Mouse (Mus musculus) ES-E14 (cell line): ENCODE results near the gene Cask. TPM values are rescaled to one million over a fixed set of nuclear protein-coding genes. Genes with fewer than 3 reads are reported as not detected.

Source experiments
- DNase-seq: peaks from one replicate; pipeline ENCODE4 v3.0.0-alpha.2; 2013; ENCODE audit warnings: low read depth, low spot score
- H3K27ac ChIP-seq: 2 replicates; pipeline ENCODE4 v1.5.1; 2012; ENCODE audit warnings: low read depth, mild to moderate bottlenecking, low read length, moderate library complexity, mixed read lengths; ENCODE audit not compliant: poor library complexity, insufficient read depth, severe bottlenecking
- H3K36me3 ChIP-seq: 2 replicates; pipeline ENCODE4 v1.6.1; 2012; ENCODE audit warnings: mild to moderate bottlenecking, low read length, moderate library complexity, mixed read lengths; ENCODE audit not compliant: control insufficient read depth, poor library complexity, insufficient read depth, severe bottlenecking
- H3K4me1 ChIP-seq, 2 experiments: fragments of 150-350 bp in 1 of 2; sonication (generic) in 1 of 2; 2 replicates each; pipeline ENCODE4 v1.6.1; 2012; ENCODE audit warnings: low read length in 2 of 2, mild to moderate bottlenecking in 1 of 2, mixed read lengths in 1 of 2; ENCODE audit not compliant: control insufficient read depth in 2 of 2, insufficient read depth in 2 of 2, poor library complexity in 1 of 2
- H3K4me3 ChIP-seq, 2 experiments: fragments of 150-350 bp in 1 of 2; sonication (generic) in 1 of 2; 2 replicates each; pipeline ENCODE4 v1.5.1; 2012; ENCODE audit warnings: low read length in 2 of 2, low read depth in 1 of 2, mild to moderate bottlenecking in 1 of 2, mixed read lengths in 1 of 2; ENCODE audit not compliant: insufficient read depth in 1 of 2, poor library complexity in 1 of 2, severe bottlenecking in 1 of 2
- H3K9ac ChIP-seq: 2 replicates; pipeline ENCODE4 v1.6.1; 2012; ENCODE audit warnings: low read depth, mild to moderate bottlenecking, low read length, mixed read lengths; ENCODE audit not compliant: poor library complexity, insufficient read depth, severe bottlenecking
- H3K9me3 ChIP-seq: fragments of 150-350 bp; sonication (generic); 2 replicates; pipeline ENCODE4 v1.6.1; 2012; ENCODE audit warnings: low read depth, mild to moderate bottlenecking, low read length; ENCODE audit not compliant: control insufficient read depth, insufficient read depth
- CHD2 ChIP-seq: IDR thresholded peaks from 2 replicates; pipeline ENCODE4 v1.6.1; 2014; ENCODE audit warnings: mild to moderate bottlenecking, low read depth, low read length, inconsistent platforms
- HCFC1 ChIP-seq: IDR thresholded peaks from 2 replicates; pipeline ENCODE4 v1.6.1; 2012; ENCODE audit warnings: low read length, inconsistent platforms, borderline replicate concordance; ENCODE audit not compliant: insufficient read depth
- MAFK ChIP-seq: IDR thresholded peaks from 2 replicates; pipeline ENCODE4 v1.6.1; 2014; ENCODE audit warnings: mild to moderate bottlenecking, low read depth, low read length, inconsistent platforms; ENCODE audit not compliant: insufficient read depth
- ZC3H11A ChIP-seq: IDR thresholded peaks from 2 replicates; pipeline ENCODE4 v1.6.1; 2012; ENCODE audit warnings: low read depth, mild to moderate bottlenecking, inconsistent platforms, low read length, borderline replicate concordance
- ZNF384 ChIP-seq: IDR thresholded peaks from 2 replicates; pipeline ENCODE4 v1.6.1; 2012; ENCODE audit warnings: low read depth, low read length, inconsistent platforms
- in situ Hi-C, 2 experiments: fragments of 600-800 bp; cut with MboI; formaldehyde crosslinking; loops; one replicate each; pipeline ENCODE4 v1.15.1; 2025; ENCODE audit warnings: low sequenced_read_pairs in 2 of 2, inconsistent platforms in 1 of 2; ENCODE audit not compliant: unreplicated experiment in 2 of 2
- total RNA-seq: library from RNA; depleted of rRNA; stranded (reverse); fragments of 300-350 nt; gene quantifications from 2 replicates; pipeline ENCODE4 v1.2.3, GENCODE M21; 2012

Gene Cask
- total RNA-seq, 1 experiment: 20.1 TPM

- Histone ChIP-seq H3K9me3 (no peaks in the 10 kb centered on the region), H3K4me3 (no peak overlapping the region), H3K27ac (no peak overlapping the region), H3K9ac (no peak overlapping the region), H3K36me3 (no peaks in the 10 kb centered on the region), H3K4me1 (no peaks in the 10 kb centered on the region)
- in situ Hi-C loops: no loop called here
- no peak for TF ChIP-seq ZNF384
- no peak for TF ChIP-seq CHD2
- TF ChIP-seq ZC3H11A: no peak
- no peak for TF ChIP-seq HCFC1
- TF ChIP-seq MAFK: no peak
- no peak for DNase-seq
These were observed 212.3 kb downstream of the Cask start for GRCm38 (mm10) chrX:13638894-13639293.

GRCm38 (mm10) chrX:13636398-13636797 lies 214.8 kb downstream of the Cask start:
- in situ Hi-C loops: no loop called here
- no peak for DNase-seq
- H3K27ac ChIP-seq: no peak overlapping the region
- TF ChIP-seq MAFK (no peak), CHD2 (no peak), HCFC1 (no peak), ZC3H11A (no peak), ZNF384 (no peak)
- no peak overlapping the region for H3K4me3 ChIP-seq
- no peaks in the 10 kb centered on the region for H3K4me1 ChIP-seq
- no peak overlapping the region for H3K9ac ChIP-seq
- H3K36me3 ChIP-seq: no peaks in the 10 kb centered on the region
- no peaks in the 10 kb centered on the region for H3K9me3 ChIP-seq

- in situ Hi-C loops: no loop called here
These were observed 219.4 kb downstream of the Cask start, which contains the start of gene Gpr34 for GRCm38 (mm10) chrX:13631599-13632283. TSS of gene Gpr34 (plus strand) at chrX:13632089.

GRCm38 (mm10) chrX:13622654-13623053 lies 228.5 kb downstream of the Cask start:
- in situ Hi-C loops: no loop called here
- no peak overlapping the region for H3K27ac ChIP-seq
- TF ChIP-seq HCFC1 (no peak), ZC3H11A (no peak), MAFK (no peak), CHD2 (no peak), ZNF384 (no peak)
- H3K9me3 ChIP-seq: no peaks in the 10 kb centered on the region
- no peak overlapping the region for H3K9ac ChIP-seq
- no peaks in the 10 kb centered on the region for H3K4me1 ChIP-seq
- H3K36me3 ChIP-seq: no peaks in the 10 kb centered on the region
- DNase-seq: no peak
- no peak overlapping the region for H3K4me3 ChIP-seq

More at GRCm38 (mm10) chrX:13631599-13632283, 219.4 kb downstream of the Cask start, which contains the start of gene Gpr34:
- Histone ChIP-seq H3K9me3 (no peaks in the 10 kb centered on the region), H3K27ac (no peak within 1 kb of the TSS), H3K9ac (no peak within 1 kb of the TSS), H3K4me3 (no peak within 1 kb of the TSS), H3K36me3 (no peaks in the 10 kb centered on the region), H3K4me1 (no peaks in the 10 kb centered on the region)
- TF ChIP-seq HCFC1 (no peak), CHD2 (no peak), ZC3H11A (no peak)
- no peak for DNase-seq
